Mouse (Mus musculus) megakaryocyte progenitor cell, adult 5-6 weeks (primary cell): ENCODE results near the gene Soat2. TPM values are rescaled to one million over a fixed set of nuclear protein-coding genes. Genes with fewer than 3 reads are reported as not detected.
A peak's percentile ranks its signal among the peaks of the same experiment; 100 is the strongest.

ENCODE experiments used
- ATAC-seq: replicated peaks from 2 replicates; pipeline ENCODE4 v1.8.0; 2016; ENCODE audit warnings: mild to moderate bottlenecking, moderate TSS enrichment, inconsistent platforms; ENCODE audit not compliant: poor library complexity
- total RNA-seq, 2 experiments: library from RNA; stranded (forward) in 1 of 2; stranded (reverse) in 1 of 2; fragments of 157-497, 149-512 nt in 1 of 2; fragments of 200-1000 nt in 1 of 2; gene quantifications; 2 replicates each; pipeline versions ENCODE4 v1.2.3 to v1.2.4; 2015 to 2017

Gene Soat2
- total RNA-seq, 2 experiments from 2014 or later, result 1.2 to 1.9 TPM

- no peak for ATAC-seq
Observed at GRCm38 (mm10) chr15:102113674-102114073, 36.7 kb upstream of the Soat2 start.

GRCm38 (mm10) chr15:102114651-102115260 is 35.6 kb upstream of the Soat2 start:
- ATAC-seq, result no peak

- peak; percentile 45 for ATAC-seq
Observed at GRCm38 (mm10) chr15:102115731-102116231, 34.5 kb upstream of the Soat2 start.

- no peak for ATAC-seq
Observed at GRCm38 (mm10) chr15:102116753-102117415, 33.4 kb upstream of the Soat2 start.

- ATAC-seq, result no peak
Observed at GRCm38 (mm10) chr15:102117461-102118443, 32.6 kb upstream of the Soat2 start.

GRCm38 (mm10) chr15:102118591-102118990 is 31.7 kb upstream of the Soat2 start:
- ATAC-seq, result no peak

- ATAC-seq, result no peak
Observed at GRCm38 (mm10) chr15:102119121-102119830, 31.1 kb upstream of the Soat2 start.

- no peak for ATAC-seq
Observed at GRCm38 (mm10) chr15:102119831-102120170, 30.5 kb upstream of the Soat2 start.

- ATAC-seq, result no peak
Observed at GRCm38 (mm10) chr15:102120530-102120929, 29.8 kb upstream of the Soat2 start.

GRCm38 (mm10) chr15:102126303-102126702 is 24.0 kb upstream of the Soat2 start:
- ATAC-seq, result no peak

GRCm38 (mm10) chr15:102133314-102133713 is 17.0 kb upstream of the Soat2 start:
- ATAC-seq, result no peak

GRCm38 (mm10) chr15:102134709-102135108 is 15.6 kb upstream of the Soat2 start:
- peak; percentile 35; the same call in 1 of the 2 replicates for ATAC-seq

GRCm38 (mm10) chr15:102135522-102136128 is 14.7 kb upstream of the Soat2 start:
- no peak for ATAC-seq

- peak; percentile 98 for ATAC-seq
Observed at GRCm38 (mm10) chr15:102136129-102136758, 14.1 kb upstream of the Soat2 start, which contains the start of gene Spryd3. Spryd3 (minus strand) TSS chr15:102136234.

- ATAC-seq, result no peak
Observed at GRCm38 (mm10) chr15:102141120-102141519, 9.2 kb upstream of the Soat2 start.

GRCm38 (mm10) chr15:102142914-102143912 is 7.1 kb upstream of the Soat2 start:
- ATAC-seq, result peak; percentile 64

GRCm38 (mm10) chr15:102144274-102144711 is 6.0 kb upstream of the Soat2 start, which contains the start of gene Igfbp6:
Igfbp6 (plus strand) TSS chr15:102144362.
- no peak for ATAC-seq

- ATAC-seq, result no peak
Observed at GRCm38 (mm10) chr15:102144726-102145125, 5.6 kb upstream of the Soat2 start.
